Mouse (Mus musculus): ENCODE results near the gene Grik4.

DNA sequence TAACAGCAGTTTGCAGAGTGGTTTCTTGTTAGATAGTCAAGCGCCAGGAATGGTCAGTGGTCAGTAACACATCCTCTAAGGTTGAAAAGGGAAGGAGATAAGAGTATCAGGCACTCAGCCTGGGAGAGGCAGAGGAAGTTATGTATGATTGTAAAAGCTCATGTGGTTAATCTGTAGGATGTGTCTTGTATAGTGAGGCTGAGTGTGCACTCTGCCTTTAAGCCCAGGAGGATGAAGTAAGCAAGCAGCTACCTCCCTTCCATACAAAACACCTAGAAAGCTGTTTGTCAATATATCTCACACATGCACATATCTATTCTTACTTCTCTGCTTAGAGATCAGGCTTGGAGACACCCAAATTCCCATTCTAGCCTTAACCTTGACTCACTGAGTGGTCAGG is 389.1 kb downstream of the Grik4 start:
- TF ChIP-seq GATA1 (IDR thresholded peaks at IDR 0.05; ENCODE audit: borderline replicate concordance, low read length) (no peak), FLI1 (IDR thresholded peaks at IDR 0.05; ENCODE audit: low read length) (no peak)
